Mouse (Mus musculus): Measurements from ENCODE around the gene Psmb5.

DNA sequence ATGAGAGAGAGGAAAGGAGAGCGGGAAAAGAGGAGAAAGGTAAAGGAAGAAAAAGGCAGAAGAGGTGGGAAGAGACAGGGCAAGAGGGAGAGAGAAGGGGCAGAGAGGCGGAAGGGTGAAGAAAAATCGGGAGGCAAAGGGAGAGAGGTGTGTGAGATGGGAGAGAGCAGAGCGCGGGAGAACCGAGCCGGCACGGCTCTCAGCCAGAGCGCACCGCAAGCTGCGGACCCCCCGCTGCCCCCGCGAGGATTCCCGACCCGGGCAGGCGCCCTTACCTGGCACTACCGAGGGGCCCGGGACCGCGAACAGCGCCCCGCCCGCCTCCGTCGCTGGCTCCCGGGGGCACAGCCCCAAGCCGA is 23.1 kb upstream of the Psmb5 start, which contains the start of gene Gm17606:
- no peak for TF ChIP-seq CTCF (IDR thresholded peaks at IDR 0.05; ENCODE audit: control insufficient read depth, insufficient read depth, insufficient read length)
- TF ChIP-seq MYOD1 (IDR thresholded peaks at IDR 0.05; ENCODE audit: control insufficient read depth, insufficient read length, low read depth), result no peak
- TF ChIP-seq MAX (IDR thresholded peaks at IDR 0.05), result no peak
- TF ChIP-seq CEBPB (IDR thresholded peaks at IDR 0.05; ENCODE audit: low read depth), result no peak
- no peak for TF ChIP-seq USF1 (IDR thresholded peaks at IDR 0.05; ENCODE audit: low read depth)
- TF ChIP-seq MYOG (IDR thresholded peaks at IDR 0.05; ENCODE audit: control insufficient read depth, extremely low read depth, insufficient read length), result no peak
